Mouse (Mus musculus) large intestine, adult 2 months (tissue): Measurements from ENCODE around the gene Apbb2. TPM values are rescaled to one million over a fixed set of nuclear protein-coding genes. Genes with fewer than 3 reads are reported as not detected.

ENCODE experiments used
- DNase-seq: peaks from one replicate; pipeline ENCODE4 v3.0.0-alpha.2; 2012; ENCODE audit warnings: low read depth, low spot score
- WGBS: fragments of 180-500 bp; shearing (Covaris S2); methylation state at CpG from one replicate; pipeline ENCODE4 v1.1.7; 2018; 5-methylcytosine and 5-hydroxymethylcytosine counted together
- polyA plus RNA-seq: library from polyadenylated mRNA; depleted of rRNA; stranded (reverse); fragments of >200 nt; gene quantifications from 2 replicates; pipeline ENCODE4 v1.2.3, GENCODE M21; 2012

Apbb2 gene
- polyA plus RNA-seq, 1 experiment, result 4.7 TPM

DNA sequence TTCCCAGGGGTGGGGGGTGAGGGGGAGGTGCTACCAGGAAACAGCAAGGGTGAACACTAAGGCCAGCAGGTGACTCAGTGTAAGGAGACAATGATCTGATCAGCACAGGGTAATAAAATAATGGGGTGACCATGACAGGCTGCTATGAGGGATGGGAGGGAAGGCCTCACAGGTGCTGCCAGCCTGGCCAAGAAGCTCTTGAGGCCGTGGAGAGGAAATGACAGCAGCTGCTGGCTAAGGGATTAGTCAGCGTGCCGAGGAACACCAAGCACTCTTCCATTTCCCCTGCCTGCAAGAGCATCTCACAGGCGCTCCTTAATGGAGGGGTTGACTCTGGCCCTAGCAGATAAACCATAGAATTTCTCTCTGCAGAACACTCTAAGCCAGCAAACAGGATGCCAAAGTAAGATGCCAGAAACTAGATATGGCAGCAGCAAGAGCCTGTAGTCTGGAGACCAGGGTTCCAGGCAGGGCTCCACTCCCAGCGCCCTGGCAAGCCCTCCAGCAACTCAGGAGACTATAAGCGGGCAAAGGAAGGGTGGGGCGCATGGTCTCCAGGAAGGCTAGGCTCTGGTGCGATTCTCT, 58.9 kb downstream of the Apbb2 start:
- no peak for DNase-seq
- 52% methylated on average over 8 of the region's 8 CpGs for WGBS

DNA sequence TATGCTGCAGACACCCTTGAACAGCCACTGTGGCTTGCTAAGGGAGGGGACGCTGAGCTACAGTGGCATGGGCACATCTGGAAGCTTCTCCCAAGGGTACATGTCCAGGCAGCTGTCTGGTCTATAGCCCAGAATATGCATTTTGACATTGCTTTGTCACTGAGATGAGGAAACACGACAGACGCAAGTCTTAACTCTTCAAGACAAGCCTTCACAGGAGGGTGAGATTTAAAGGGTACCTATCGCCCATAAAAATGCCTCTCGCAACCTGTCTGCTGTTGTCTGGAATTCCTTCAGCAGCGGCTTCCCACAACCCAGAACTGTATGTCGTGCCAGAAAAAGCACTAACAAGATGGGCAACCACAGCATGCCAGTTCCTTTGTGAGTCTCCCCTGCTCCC, 60.5 kb downstream of the Apbb2 start:
- 92% methylated on average over 7 of the region's 7 CpGs for WGBS

DNA sequence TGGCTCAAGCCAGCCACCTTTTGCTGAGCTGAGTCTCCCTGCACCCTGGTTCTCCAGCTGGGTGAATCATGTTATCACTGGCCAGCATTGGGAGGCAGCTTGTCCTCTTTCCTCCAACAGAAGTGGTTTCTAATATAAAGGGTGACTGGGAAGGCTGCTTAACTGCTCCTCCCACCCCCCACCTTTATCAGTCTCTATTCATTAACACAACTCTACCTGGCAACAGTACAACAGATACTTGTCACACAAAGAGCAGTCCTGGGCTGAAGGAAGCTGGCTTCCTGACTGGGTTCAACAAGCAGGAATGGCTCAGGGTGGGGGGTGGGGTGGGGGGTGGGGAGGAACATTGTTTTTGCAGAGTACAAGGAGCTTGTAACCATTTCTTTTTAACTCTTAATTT, 64.7 kb downstream of the Apbb2 start:
- DNase-seq, result no peak

More for the DNA sequence above, 60.5 kb downstream of the Apbb2 start:
- no peak for DNase-seq

DNA sequence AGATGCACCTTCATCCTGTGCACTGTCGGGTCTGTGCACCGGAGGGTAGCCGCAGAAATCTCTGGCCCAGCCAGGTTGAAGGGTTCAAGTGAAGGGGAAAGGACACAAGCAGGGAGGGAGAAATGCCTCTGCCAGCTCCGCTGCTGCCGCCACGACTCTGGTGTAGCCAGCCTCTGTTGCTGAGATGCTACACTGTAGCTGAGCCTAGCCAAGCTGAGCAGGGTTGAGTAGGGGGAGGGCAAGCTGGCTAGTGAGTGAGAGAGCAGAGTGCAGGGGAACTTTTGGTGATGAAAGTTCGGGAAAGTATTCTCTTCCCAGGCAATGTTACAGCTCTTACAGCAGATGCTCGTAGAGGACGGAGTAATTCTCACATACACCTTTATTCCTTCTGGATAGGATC, 66.3 kb downstream of the Apbb2 start:
- 91% methylated on average over 9 of the region's 9 CpGs for WGBS
- DNase-seq, result no peak

DNA sequence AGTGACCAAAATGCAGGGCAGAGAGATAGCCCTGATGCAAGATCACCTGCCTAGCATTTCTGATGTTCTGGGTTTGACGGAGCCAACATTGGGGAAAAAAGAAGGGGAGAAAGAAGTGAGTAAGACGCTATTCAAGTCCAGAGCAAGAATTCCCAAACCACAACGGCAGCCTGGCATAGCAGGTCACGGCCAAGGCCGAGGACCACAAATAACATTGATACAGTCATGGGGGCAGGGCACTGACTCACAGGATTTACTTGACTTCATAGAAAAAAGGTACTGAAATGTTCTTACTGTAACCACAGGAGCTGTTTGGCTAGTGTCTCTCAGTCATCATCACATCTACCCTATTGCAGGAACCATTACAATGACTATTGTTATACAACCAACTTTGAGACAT, 68.3 kb downstream of the Apbb2 start:
- 80% methylated on average over 5 of the region's 5 CpGs for WGBS
- no peak for DNase-seq

DNA sequence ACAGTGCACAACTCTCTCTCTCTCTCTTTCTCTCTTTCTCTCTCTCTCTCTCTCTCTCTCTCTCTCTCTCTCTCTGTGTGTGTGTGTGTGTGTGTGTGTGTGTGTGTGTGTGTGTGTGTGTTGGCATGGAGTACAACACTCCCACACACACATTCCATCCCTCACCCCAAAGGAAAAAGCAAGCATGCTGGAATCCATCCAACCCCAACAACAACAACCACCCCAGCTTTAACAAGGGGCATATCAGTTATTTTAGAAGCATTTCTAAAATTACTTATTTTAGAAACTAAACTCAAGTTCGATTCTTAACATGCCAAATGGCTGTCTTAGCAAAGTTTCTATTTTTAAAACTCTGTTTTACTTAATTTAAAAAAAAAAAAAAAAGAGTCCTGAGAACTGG, 68.9 kb downstream of the Apbb2 start:
- 61% methylated on average over 1 of the region's 1 CpGs for WGBS
- DNase-seq, result no peak

DNA sequence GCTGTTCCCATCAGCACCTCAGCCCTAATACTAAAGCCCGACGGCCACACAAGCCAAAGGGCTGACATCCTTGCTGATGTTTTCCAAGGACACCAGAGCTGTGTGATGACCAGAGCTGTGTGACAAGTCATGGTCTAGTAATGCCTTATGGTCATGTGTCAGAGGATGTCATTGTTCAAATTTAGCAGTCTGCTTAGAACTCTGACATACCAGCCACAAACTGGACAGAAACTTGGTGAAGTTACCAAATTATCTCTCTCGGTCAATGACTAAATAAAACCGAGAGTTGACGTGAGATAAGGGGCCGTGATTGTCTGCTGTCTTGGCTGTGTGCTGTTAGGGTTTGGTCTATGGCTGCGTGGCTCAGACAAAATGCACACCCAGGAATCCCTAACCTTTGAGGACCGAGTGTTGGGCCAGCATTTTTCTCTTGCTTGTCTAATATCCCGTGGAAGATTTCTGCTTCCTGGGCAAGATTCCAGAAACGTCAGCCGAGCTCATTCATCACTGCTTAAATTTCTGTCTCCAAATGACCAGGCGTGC, 71.5 kb downstream of the Apbb2 start:
- DNase-seq, result no peak
- whole genome bisulfite sequencing, result 76% methylated on average over 12 of the region's 12 CpGs

DNA sequence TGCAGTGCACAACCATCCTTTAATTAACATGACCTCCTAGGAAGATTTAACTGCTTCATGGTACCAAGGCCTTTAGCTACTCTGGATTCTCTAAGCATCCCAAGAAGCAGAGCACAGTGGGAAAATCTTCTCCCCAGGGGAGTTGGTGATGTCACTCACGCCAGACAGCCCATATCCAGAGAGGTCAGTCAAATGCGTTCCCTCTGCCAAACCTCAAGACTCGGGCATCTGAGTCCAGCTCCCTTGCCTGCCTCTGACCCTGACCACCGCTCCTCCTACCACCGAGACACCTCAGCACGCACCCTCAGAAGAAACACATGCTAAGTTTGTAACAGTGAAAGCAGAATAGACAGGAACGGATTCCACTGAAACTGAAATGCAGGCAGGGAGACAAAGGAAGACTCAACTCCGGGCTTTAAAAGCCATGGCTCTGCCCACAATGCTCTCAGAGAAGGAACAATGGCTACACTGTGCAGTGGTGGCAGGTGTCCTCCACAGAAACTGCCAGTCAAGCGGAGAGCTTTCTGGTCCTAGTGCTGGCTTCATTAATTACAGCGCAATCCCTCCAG, 72.9 kb downstream of the Apbb2 start:
- no peak for DNase-seq
- 63% methylated on average over 10 of the region's 10 CpGs for WGBS

DNA sequence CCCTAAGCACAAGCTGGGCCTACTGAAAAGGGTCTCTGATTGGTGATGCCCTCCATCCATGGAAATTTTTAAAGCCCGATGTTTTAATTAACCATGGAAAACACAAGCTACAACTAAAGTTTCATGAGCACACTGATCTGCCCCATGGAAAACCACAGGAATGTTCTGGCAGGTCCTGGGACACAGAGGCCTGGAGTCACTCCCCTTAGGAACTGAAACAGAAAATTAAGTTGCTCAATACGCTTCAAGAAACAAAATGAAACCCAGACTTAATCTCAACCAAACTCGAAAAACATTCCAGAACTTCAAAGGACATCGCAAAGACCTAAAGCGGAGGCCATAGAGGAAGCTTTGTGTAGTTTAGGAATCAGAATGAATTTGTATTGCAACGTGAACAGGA, 74.8 kb downstream of the Apbb2 start:
- 71% methylated on average over 6 of the region's 6 CpGs for WGBS
- DNase-seq, result no peak

DNA sequence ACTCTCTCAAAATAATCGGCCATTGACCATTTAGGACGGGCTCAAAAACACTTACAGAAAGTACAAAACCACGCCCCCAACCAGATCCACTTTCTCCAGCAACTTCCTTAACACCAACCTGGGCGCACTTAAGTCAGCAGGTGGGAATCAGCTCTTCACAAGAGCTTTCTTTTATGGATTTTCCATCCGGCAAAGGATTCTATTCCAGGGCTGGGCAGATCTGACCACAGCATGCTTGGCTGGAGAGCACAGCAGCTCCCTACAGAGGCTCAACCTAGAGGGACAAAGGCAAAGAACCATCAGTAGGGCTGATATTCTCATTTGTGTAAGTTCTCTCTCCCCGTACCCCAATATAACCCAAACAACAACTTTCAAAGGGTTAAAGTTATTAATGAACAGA, 75.2 kb downstream of the Apbb2 start:
- DNase-seq, result no peak
- WGBS, result 83% methylated on average over 6 of the region's 6 CpGs

DNA sequence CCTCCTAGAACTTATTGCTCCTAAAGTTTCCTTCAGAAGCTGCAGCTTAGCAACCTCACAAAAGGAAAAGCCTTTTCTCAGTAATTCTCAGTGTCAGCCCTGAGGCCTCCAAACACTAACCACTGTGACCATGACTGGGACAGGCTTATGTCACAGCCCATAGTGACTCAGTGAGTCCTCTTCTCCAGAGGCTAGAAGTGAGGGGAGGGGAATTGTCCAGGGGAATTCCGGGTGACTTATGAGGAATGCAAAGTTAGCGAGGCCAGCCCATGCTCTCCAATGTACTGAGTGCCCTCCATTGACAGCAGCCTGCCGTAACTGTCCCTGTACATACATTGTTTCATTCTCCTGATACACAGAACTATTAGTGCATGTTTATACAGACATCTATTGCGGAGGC, 76.1 kb downstream of the Apbb2 start:
- DNase-seq, result no peak
- 77% methylated on average over 4 of the region's 4 CpGs for WGBS

DNA sequence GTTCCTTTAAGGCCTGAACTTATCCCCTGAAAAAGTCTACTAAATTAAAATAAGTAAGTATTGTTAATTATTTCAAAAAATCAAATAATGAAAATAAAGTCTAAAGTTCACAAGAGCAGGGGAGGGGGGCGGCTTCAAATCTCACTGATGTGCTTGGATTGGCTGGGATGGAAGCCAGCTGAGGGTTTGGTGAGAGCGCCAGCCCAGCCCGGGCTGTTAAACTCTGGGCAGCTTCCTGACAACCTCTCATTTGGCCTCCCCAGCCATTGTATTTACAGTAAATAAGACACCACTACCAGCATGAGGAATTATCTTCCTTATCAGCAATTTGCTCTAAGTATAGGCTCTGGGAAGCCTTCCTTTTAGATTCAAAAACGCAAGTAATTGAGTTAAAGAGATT, 77.2 kb downstream of the Apbb2 start:
- no peak for DNase-seq
- 48% methylated on average over 4 of the region's 4 CpGs for WGBS

DNA sequence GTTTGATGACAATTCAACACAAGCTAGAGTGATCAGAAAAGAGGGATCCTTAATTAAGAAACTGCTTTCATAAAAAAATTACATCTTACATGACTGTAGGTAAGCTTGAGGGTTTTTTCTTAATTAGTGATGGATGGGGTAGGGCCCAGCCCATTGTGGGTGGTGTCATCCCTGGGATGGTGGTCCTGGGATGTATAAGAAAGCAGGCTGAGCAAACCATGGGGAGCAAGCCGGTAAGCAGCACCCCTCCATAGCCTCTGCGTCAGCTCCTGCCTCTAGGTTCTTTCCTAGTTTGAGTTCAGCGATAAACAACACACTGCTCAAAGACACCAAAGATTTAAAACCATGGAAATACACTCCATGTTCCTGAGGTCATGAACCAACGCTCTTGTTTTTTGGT, 78.3 kb downstream of the Apbb2 start:
- WGBS, result 100% methylated on average over 4 of the region's 4 CpGs

DNA sequence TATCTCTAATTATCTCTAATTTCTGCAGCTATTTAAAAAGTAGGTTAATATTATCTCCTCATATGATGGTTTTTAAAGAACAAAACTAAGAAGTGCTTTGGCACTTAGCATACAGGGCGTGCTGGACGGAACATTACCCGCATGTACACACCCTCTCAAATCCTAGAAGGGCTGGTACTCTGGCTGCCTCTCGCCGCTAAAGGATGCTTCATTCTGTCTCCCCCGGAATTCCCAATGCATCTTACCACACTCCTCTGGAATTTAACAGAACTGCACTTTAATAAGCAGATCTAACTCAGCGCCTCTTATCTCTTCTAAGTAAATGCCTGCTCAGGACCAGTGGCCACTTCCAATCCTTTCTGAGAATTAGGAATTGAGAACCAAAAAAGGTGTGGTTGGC, 80.8 kb downstream of the Apbb2 start:
- WGBS, result 84% methylated on average over 7 of the region's 7 CpGs
- no peak for DNase-seq

More for the DNA sequence above, 78.3 kb downstream of the Apbb2 start:
- DNase-seq, result no peak

DNA sequence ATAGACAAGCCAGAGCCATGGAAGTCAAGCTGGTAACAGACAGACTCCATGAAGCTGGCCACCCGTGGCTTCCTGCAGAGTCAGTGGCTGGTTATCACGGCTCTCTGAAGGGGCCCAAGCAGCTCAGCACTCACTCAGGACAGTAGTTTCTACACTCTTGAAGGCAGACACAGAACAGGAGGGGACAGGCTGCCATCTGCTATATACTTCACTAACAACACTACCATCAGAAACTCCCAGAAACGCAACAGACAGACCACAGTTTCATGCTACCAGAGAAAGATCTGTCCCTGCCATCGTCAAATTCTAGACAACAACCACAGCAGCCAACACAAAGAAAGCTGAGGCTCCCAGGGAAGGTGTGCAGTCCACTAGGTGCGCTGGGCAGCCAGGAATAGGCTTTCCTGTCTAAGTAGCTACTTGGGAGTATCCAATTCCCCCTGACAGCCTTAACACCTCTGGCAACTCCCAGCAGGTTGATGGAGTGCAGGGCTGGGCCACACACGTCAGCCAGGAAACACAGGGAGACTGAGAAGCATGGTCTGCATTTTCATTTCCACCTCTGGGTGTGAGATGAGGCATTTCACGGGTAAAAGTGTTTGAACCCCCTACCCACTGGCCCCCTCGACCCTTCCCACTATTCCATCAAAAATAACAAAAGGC, 81.8 kb downstream of the Apbb2 start:
- DNase-seq, result no peak
- 63% methylated on average over 8 of the region's 8 CpGs for WGBS

DNA sequence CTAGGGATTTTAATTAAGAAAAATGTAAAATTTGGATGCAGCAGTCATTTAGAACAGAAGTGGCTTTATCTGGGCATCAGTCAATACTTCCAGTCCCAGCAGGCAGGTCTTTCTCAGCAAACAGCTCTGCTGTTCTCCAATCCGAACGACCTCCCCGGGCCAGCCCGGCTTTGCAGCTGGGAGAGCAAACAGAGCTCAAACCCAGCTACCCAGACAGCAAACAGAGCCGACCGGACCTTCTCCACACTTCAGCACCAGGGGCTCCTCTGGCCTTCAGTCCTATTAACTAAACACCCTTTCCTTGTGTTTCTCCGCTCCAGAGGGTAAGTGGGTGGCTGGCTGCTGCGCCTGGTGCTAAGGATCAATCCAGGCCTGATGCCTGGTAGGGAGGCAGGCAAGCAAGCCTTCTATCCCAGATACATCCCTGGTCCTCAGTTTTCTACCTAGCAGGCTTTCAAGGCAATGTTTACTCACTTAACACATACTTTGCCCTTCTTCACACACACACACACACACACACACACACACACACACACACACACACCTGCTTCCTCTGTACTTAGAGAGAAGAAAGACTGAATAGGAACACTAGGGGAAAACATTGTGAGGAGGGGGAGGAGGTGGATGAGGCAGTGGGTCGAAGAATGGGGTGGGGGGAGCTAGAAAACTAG, 82.9 kb downstream of the Apbb2 start:
- no peak for DNase-seq
- 78% methylated on average over 9 of the region's 9 CpGs for WGBS

DNA sequence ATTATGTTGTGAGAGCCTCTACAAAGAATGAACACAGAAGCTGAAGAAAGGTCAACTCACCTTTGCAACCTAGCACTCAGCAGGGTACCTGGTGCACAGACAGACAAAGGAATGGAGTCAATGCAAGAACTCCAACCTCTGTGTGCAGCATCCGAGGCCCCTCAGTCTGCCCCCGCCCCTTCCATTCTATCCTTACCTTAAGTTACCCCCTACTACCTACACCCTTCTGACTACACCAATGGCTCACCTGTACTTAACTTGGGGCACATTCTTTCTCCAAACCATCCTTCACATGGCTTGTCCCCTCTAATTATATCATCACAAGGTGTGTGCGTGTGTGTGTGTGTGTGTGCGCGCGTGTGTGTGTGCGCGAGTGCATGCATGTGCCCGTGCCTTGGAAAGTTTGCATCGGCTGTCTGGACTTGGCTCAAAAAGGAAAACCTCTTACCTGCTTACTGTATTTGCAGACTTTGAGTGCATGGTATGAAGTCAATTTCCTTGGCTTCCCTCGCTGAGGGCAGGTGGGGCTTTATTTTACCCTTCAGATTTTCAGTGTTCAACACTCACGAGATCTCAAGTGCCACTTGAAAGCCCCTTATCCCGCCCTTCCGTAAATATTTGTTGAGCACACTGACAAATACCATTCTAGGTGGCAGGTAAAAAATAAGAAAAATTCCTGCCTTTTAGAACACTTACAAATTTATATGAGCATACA, 84.7 kb downstream of the Apbb2 start:
- no peak for DNase-seq
- 87% methylated on average over 14 of the region's 14 CpGs for WGBS

DNA sequence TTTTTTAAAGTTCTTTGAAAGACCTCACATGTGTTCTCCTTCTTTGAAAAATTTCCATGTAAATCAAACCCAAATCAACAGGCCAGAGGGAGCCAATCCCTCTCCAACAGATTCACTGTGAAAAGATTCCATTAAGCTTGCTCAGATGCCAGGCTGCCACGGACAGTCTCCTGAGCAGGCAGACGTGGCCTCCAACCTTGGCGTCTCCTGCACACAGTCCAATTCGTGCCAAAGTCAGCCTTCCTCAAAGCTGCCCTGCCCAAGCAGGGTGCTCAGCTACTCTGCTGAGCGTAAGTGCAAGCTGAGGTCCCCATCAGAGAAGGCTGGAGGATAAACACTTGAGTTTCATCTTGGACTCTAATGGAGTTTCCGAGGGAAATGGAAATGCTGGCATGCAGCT, 85.8 kb downstream of the Apbb2 start:
- WGBS, result 78% methylated on average over 6 of the region's 6 CpGs
- DNase-seq, result no peak

DNA sequence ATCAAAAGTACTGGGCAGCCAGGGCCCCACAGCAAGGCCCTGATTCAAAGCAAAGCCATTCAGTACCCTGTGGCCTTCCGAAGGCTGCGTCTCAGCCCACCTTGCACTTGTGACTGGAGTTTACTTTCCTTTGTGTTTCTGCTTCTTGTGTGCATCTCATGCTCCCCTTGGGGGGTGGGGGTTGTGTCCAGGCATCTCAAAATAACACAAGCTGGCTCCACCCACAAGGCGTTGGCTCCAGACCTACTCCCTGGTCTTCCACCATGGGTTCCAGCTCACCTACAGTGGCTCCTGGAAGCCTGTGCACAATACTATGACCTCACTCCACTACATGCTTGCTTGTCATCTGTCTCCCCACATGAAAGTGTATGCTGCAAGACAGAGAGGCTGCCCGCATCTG, 88.2 kb downstream of the Apbb2 start:
- no peak for DNase-seq
- WGBS, result 89% methylated on average over 4 of the region's 4 CpGs

DNA sequence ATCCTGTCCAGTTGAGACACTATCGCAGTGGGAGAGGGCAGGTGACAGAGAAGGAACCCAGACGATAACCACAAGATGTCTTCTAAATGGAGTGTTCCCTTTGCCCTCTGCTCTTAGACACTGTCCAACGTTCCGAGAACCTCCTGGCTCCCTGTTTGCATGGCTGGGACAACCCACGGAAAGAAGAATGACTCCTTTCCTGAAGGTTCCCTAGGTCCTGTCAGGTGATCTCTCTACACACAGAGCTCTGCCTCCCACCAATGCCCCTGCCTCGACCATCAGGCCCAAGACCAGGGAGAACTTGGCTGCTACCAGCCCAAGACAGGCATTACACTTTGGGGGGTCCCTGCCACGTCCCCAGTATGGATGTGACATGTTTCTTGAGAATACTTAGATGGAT, 89.0 kb downstream of the Apbb2 start:
- no peak for DNase-seq

More for the DNA sequence above, 89.0 kb downstream of the Apbb2 start:
- WGBS, result 86% methylated on average over 7 of the region's 7 CpGs
